Mouse (Mus musculus): Measurements from ENCODE around the gene Sema5a. TPM values are rescaled to one million over a fixed set of nuclear protein-coding genes. Genes with fewer than 3 reads are reported as not detected.

Sema5a gene
- polyA plus RNA-seq, 1 experiment from 2014 or later: 17.5 TPM

DNA sequence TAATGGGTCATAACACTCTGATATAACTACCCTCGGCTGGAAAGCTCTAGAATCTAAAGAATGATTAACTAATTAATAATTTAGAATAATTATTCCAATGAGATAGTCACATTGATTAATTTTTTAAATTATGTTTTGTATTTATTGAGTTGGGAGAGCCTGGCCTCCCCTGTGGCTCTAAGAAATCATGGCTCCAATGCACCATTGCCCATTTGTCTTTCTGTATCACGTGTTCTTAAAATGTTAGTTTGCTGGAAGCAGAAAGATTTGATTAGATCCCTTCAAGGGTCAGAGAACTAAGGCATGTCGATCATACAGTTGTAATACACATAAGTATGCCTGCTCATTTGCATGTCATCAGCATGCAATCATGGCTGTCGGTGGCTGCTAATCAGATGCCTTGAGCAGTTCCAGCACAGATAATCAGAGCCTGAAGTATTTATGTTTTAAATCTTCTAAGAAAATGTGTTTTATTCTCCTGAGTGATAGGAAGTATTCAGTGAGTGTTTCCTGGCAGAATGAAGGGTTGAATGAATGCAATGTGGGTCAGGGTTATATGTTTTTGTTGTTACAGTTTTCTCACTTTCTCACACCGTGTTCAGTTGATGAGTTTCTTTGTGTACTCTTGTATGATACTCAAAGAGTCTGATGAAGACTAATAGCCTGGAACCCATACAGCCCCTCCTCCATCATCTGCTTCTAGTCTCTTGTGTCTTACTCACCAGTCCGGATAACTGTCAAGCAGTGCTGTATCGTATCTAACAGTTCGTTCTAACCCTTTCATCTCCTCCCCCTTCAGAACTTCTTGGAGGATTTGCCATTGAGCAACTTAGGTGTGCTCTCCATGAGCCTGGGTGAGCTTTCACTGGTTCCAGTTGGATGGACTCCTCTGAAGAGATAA is 240.7 kb downstream of the Sema5a start:
- ATAC-seq (ENCODE audit: insufficient read depth, low FRiP score, low read depth): no peak
- H3K4me1 ChIP-seq: no peaks in the 10 kb centered on the region
- no peaks in the 10 kb centered on the region for H3K9me3 ChIP-seq
- WGBS: 88% methylated on average over 8 of the region's 8 CpGs
- no peak overlapping the region for H3K27ac ChIP-seq
- H3K4me3 ChIP-seq (replicated peaks): no peak overlapping the region
- no peaks in the 10 kb centered on the region for H3K27me3 ChIP-seq (replicated peaks)
- no peak overlapping the region for H3K4me2 ChIP-seq
- H3K9ac ChIP-seq: no peak overlapping the region
- H3K36me3 ChIP-seq: no peaks in the 10 kb centered on the region

- ATAC-seq (ENCODE audit: insufficient read depth, low FRiP score, low read depth): no peak
- no peaks in the 10 kb centered on the region for H3K9me3 ChIP-seq
- H3K4me2 ChIP-seq: no peak overlapping the region
- no peak overlapping the region for H3K4me3 ChIP-seq (replicated peaks)
- H3K27ac ChIP-seq: no peak overlapping the region
- H3K4me1 ChIP-seq: no peaks in the 10 kb centered on the region
- no peaks in the 10 kb centered on the region for H3K36me3 ChIP-seq
- H3K9ac ChIP-seq: no peak overlapping the region
- WGBS: 36% methylated on average over 1 of the region's 1 CpGs
- H3K27me3 ChIP-seq (replicated peaks): no peaks in the 10 kb centered on the region
These were observed 243.4 kb downstream of the Sema5a start for GRCm38 (mm10) chr15:32487968-32488367.

DNA sequence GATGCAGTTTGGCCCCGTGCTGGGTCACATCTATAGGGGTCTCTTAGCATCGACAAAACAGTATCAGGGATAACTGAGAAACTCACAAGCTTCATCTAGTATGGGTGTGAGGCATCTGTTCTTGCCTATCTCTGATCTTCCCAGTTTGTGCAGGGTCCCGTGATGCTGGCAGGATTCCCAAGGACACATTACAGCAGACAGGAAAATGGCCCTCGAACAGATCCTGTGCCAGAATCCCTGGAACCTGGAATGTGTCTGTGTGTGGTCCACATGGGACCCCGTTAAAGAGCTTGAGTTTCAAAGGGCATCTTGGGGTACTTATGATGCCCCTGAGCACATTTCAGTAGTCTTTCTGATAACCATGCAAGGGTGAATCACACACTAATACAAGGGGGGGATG is 249.6 kb downstream of the Sema5a start:
- H3K36me3 ChIP-seq: no peaks in the 10 kb centered on the region
- H3K27ac ChIP-seq: no peak overlapping the region
- no peak for ATAC-seq (ENCODE audit: insufficient read depth, low FRiP score, low read depth)
- no peak overlapping the region for H3K9ac ChIP-seq
- no peaks in the 10 kb centered on the region for H3K9me3 ChIP-seq
- H3K4me2 ChIP-seq: no peak overlapping the region
- H3K4me1 ChIP-seq: no peaks in the 10 kb centered on the region; the same call in 1 of the 2 replicates
- no peak overlapping the region for H3K4me3 ChIP-seq (replicated peaks)
- 69% methylated on average over 5 of the region's 5 CpGs for WGBS
- no peaks in the 10 kb centered on the region for H3K27me3 ChIP-seq (replicated peaks)

GRCm38 (mm10) chr15:32494899-32495298 is 250.3 kb downstream of the Sema5a start:
- Histone ChIP-seq H3K27me3 (replicated peaks) (no peaks in the 10 kb centered on the region), H3K36me3 (no peaks in the 10 kb centered on the region), H3K4me3 (replicated peaks) (no peak overlapping the region), H3K27ac (no peak overlapping the region), H3K9me3 (no peaks in the 10 kb centered on the region), H3K4me1 (no peaks in the 10 kb centered on the region; the same call in 1 of the 2 replicates), H3K4me2 (no peak overlapping the region), H3K9ac (no peak overlapping the region)
- ATAC-seq (ENCODE audit: insufficient read depth, low FRiP score, low read depth): no peak
- 20% methylated on average over 1 of the region's 1 CpGs for WGBS

- no peak for ATAC-seq (ENCODE audit: insufficient read depth, low FRiP score, low read depth)
- H3K9me3 ChIP-seq: no peaks in the 10 kb centered on the region
- H3K4me3 ChIP-seq (replicated peaks): no peak overlapping the region
- H3K27ac ChIP-seq: no peak overlapping the region
- no peak overlapping the region for H3K4me2 ChIP-seq
- H3K9ac ChIP-seq: no peak overlapping the region
- no peaks in the 10 kb centered on the region; the same call in 1 of the 2 replicates for H3K4me1 ChIP-seq
- H3K36me3 ChIP-seq: no peaks in the 10 kb centered on the region
- 76% methylated on average over 4 of the region's 4 CpGs for WGBS
- no peaks in the 10 kb centered on the region for H3K27me3 ChIP-seq (replicated peaks)
These were observed 252.3 kb downstream of the Sema5a start for GRCm38 (mm10) chr15:32496880-32497279.

DNA sequence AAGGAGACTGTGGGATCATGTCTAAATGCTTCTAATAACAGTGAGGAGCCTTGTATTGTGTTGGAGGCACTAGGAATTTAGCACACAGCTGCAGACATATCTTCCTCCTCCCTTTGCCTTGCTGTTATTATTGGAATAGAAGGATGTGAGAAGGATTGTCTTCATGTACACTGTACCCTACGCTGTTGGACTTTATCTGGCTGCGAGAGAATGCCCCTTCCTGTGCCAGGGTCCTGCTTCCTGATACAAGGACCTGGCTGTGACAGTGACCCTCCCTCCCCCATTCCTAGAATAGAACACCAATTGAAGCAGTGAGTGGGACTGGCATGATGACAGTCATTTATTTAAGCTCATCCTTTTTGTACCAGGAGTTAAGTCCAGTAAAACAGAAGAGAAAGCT is 261.3 kb downstream of the Sema5a start:
- no peak for ATAC-seq (ENCODE audit: insufficient read depth, low FRiP score, low read depth)
- WGBS: 83% methylated on average over 2 of the region's 2 CpGs
- Histone ChIP-seq H3K4me1 (no peaks in the 10 kb centered on the region; the same call in 1 of the 2 replicates), H3K36me3 (no peaks in the 10 kb centered on the region), H3K27me3 (replicated peaks) (no peaks in the 10 kb centered on the region), H3K4me2 (no peak overlapping the region), H3K27ac (no peak overlapping the region), H3K9ac (no peak overlapping the region), H3K9me3 (no peaks in the 10 kb centered on the region), H3K4me3 (replicated peaks) (no peak overlapping the region)

DNA sequence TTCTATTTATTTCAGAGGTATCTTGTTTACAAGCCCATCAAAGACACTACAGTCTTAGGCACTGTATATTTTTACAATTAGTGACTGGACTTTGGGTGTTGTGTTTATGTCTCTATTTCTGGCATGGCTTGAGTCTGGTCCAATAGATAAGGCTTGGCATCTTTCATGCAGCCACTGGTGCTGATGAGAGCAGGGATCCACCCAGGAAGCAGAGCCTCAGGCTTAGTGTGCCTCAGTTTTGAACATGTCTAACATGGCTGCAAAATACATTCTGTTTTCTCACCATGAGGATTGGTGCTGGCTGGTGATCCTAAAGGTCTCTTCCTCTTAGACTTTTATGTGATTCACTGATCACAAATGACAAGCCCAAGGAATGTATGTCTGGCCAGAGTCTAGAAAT is 263.7 kb downstream of the Sema5a start:
- Histone ChIP-seq H3K4me2 (no peak overlapping the region), H3K9ac (no peak overlapping the region), H3K9me3 (no peaks in the 10 kb centered on the region), H3K36me3 (no peaks in the 10 kb centered on the region), H3K27ac (no peak overlapping the region), H3K27me3 (replicated peaks) (no peaks in the 10 kb centered on the region), H3K4me3 (replicated peaks) (no peak overlapping the region), H3K4me1 (no peaks in the 10 kb centered on the region; the same call in 1 of the 2 replicates)
- ATAC-seq (ENCODE audit: insufficient read depth, low FRiP score, low read depth): no peak

DNA sequence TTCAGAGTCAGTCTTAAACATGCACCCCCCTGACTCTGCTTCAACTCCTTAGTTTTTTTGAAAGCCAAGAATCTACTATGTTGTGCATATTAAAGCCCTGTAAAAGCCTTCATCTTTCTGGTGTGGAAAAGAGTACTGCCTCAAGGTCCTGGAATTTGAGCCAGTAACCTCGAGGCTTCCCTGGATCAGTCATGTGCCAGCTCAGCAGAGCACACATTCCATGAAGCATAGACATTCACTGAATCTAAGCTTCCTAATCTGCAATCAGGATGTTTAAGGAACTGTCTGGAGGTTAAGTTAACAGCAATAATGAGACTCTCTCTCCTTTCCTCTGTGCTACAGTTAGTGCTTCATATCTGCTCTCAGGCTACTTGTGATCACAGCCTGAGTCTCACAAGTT is 270.3 kb downstream of the Sema5a start:
- H3K9ac ChIP-seq: no peak overlapping the region

DNA sequence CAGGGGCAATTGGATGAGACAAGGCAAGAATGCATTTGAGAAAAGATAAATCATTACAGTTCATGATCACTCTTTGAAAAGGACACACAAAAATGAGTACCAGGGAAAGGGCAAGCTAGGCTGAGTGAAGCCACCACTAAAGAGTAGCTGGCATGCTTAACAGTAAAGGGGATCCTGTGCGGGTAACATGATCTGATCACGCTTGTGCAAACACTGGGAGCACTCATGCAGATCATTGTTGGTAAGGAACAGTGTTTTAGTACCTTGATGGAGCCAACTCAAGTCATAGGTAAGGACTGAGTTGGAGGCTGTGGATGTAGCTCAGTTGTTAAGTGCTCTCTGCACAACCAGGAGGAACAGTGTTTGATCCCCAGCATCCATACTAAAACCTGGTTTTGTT is 273.3 kb downstream of the Sema5a start:
- no peak overlapping the region for H3K4me3 ChIP-seq (replicated peaks)
- no peaks in the 10 kb centered on the region for H3K36me3 ChIP-seq
- WGBS: 89% methylated on average over 2 of the region's 2 CpGs
- H3K4me2 ChIP-seq: no peak overlapping the region
- no peaks in the 10 kb centered on the region for H3K9me3 ChIP-seq
- no peaks in the 10 kb centered on the region for H3K4me1 ChIP-seq
- no peak overlapping the region for H3K9ac ChIP-seq
- no peaks in the 10 kb centered on the region for H3K27me3 ChIP-seq (replicated peaks)
- no peak for ATAC-seq (ENCODE audit: insufficient read depth, low FRiP score, low read depth)
- H3K27ac ChIP-seq: no peak overlapping the region

More for the DNA sequence above, 270.3 kb downstream of the Sema5a start:
- Histone ChIP-seq H3K4me2 (no peak overlapping the region), H3K9me3 (no peaks in the 10 kb centered on the region), H3K27me3 (replicated peaks) (no peaks in the 10 kb centered on the region), H3K4me3 (replicated peaks) (no peak overlapping the region), H3K27ac (no peak overlapping the region), H3K4me1 (no peaks in the 10 kb centered on the region), H3K36me3 (no peaks in the 10 kb centered on the region)
- WGBS: 23% methylated on average over 1 of the region's 1 CpGs
- ATAC-seq (ENCODE audit: insufficient read depth, low FRiP score, low read depth): no peak

GRCm38 (mm10) chr15:32532539-32532938 is 287.9 kb downstream of the Sema5a start:
- H3K4me3 ChIP-seq (replicated peaks): no peak overlapping the region
- H3K4me2 ChIP-seq: no peak overlapping the region
- no peaks in the 10 kb centered on the region for H3K9me3 ChIP-seq
- no peaks in the 10 kb centered on the region for H3K27me3 ChIP-seq (replicated peaks)
- 56% methylated on average over 3 of the region's 3 CpGs for WGBS
- no peaks in the 10 kb centered on the region for H3K36me3 ChIP-seq
- H3K4me1 ChIP-seq: no peaks in the 10 kb centered on the region
- ATAC-seq (ENCODE audit: insufficient read depth, low FRiP score, low read depth): no peak
- no peak overlapping the region for H3K27ac ChIP-seq
- no peak overlapping the region for H3K9ac ChIP-seq

DNA sequence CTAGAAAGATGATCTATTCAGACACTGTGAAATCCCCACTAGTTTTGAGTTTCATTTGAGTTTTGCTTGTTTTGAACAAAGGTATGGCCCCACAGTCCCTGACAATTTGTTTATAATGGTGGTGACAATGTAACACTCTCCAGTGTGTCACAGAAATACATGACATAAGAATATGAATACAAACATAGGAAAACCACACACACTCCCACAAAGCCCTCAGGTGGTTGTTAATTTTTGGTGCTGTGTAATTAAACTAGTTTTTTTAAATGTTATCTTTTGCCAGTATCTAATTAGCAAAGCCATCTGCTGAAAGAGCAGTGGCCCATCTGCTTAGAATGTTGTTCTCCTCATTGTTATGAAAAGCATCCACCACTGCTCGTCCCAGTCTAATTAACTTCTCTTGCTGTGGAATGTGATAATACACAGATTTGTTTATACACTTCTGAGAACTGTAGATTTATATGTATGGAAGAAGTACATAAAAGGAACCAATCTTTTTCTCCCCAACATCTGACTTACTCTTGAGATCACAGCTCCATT is 289.0 kb downstream of the Sema5a start:
- Histone ChIP-seq H3K36me3 (no peaks in the 10 kb centered on the region), H3K9ac (no peak overlapping the region), H3K4me2 (no peak overlapping the region), H3K4me1 (no peaks in the 10 kb centered on the region), H3K9me3 (no peaks in the 10 kb centered on the region), H3K27me3 (replicated peaks) (no peaks in the 10 kb centered on the region), H3K4me3 (replicated peaks) (no peak overlapping the region), H3K27ac (no peak overlapping the region)
- no peak for ATAC-seq (ENCODE audit: insufficient read depth, low FRiP score, low read depth)
- WGBS: 35% methylated on average over 1 of the region's 1 CpGs

GRCm38 (mm10) chr15:32536755-32537503 is 292.3 kb downstream of the Sema5a start:
- H3K9ac ChIP-seq: no peak overlapping the region
- no peaks in the 10 kb centered on the region for H3K27me3 ChIP-seq (replicated peaks)
- WGBS: 68% methylated on average over 6 of the region's 6 CpGs
- ATAC-seq (ENCODE audit: insufficient read depth, low FRiP score, low read depth): no peak
- H3K27ac ChIP-seq: no peak overlapping the region
- H3K4me3 ChIP-seq (replicated peaks): no peak overlapping the region
- no peaks in the 10 kb centered on the region for H3K36me3 ChIP-seq
- no peak overlapping the region for H3K4me2 ChIP-seq
- H3K9me3 ChIP-seq: no peaks in the 10 kb centered on the region
- no peaks in the 10 kb centered on the region for H3K4me1 ChIP-seq
